Mouse (Mus musculus) A20 (cell line): Measurements from ENCODE around the gene Aqp3.
"Not testable (repeated sequence)": the region's sequence is repeated elsewhere in the genome, so short reads cannot be mapped to it uniquely, and the experiment has no call there.

Experiments
- DNase-seq: peaks from one replicate; pipeline ENCODE4 v3.0.0-alpha.2; 2011; ENCODE audit warnings: low read depth, low spot score

Gene Aqp3

GRCm38 (mm10) chr4:41107440-41107839, 9.5 kb upstream of the Aqp3 start:
- no peak for DNase-seq

- DNase-seq: no peak
These were observed 4.9 kb upstream of the Aqp3 start for GRCm38 (mm10) chr4:41102901-41103300.

- no peak for DNase-seq
These were observed 3.0 kb upstream of the Aqp3 start for GRCm38 (mm10) chr4:41100986-41101385.

GRCm38 (mm10) chr4:41098577-41098951, 581 bp upstream of the Aqp3 start:
- DNase-seq: no peak

- no peak for DNase-seq
These were observed 602 bp downstream of the Aqp3 start for GRCm38 (mm10) chr4:41097381-41097780.

GRCm38 (mm10) chr4:41096794-41097193, 1.2 kb downstream of the Aqp3 start:
- no peak for DNase-seq

GRCm38 (mm10) chr4:41096169-41096568, 1.8 kb downstream of the Aqp3 start:
- DNase-seq: no peak

- DNase-seq: no peak
These were observed 3.6 kb downstream of the Aqp3 start for GRCm38 (mm10) chr4:41094361-41094760.

GRCm38 (mm10) chr4:41092958-41093357, 5.0 kb downstream of the Aqp3 start:
- no peak for DNase-seq

- DNase-seq: no peak
These were observed 6.6 kb downstream of the Aqp3 start for GRCm38 (mm10) chr4:41091391-41091790.

GRCm38 (mm10) chr4:41089705-41090104, 8.3 kb downstream of the Aqp3 start:
- DNase-seq: no peak

- DNase-seq: no peak
These were observed 8.8 kb downstream of the Aqp3 start for GRCm38 (mm10) chr4:41089189-41089588.

GRCm38 (mm10) chr4:41087459-41088298, 10.3 kb downstream of the Aqp3 start:
- DNase-seq: no peak

- no peak for DNase-seq
These were observed 11.0 kb downstream of the Aqp3 start for GRCm38 (mm10) chr4:41086947-41087346.

GRCm38 (mm10) chr4:41084819-41085218, 13.2 kb downstream of the Aqp3 start:
- DNase-seq: no peak

- DNase-seq: not testable (repeated sequence)
These were observed 15.2 kb downstream of the Aqp3 start for GRCm38 (mm10) chr4:41082803-41083202.

- no peak for DNase-seq
These were observed 16.2 kb downstream of the Aqp3 start for GRCm38 (mm10) chr4:41081733-41082132.

GRCm38 (mm10) chr4:41078726-41079125, 19.3 kb downstream of the Aqp3 start:
- no peak for DNase-seq

GRCm38 (mm10) chr4:41074461-41074860, 23.5 kb downstream of the Aqp3 start:
- DNase-seq: no peak

- no peak for DNase-seq
These were observed 24.8 kb downstream of the Aqp3 start for GRCm38 (mm10) chr4:41073008-41073817.

GRCm38 (mm10) chr4:41071500-41072429, 26.2 kb downstream of the Aqp3 start:
- DNase-seq: no peak

- no peak for DNase-seq
These were observed 32.8 kb downstream of the Aqp3 start for GRCm38 (mm10) chr4:41065196-41065595.
